Mouse (Mus musculus) adrenal gland, adult (tissue): Measurements from ENCODE around the gene Tenm4.

Experiments used
- DNase-seq, 2 experiments: peaks; one replicate each; pipeline ENCODE4 v3.0.0; 2022 to 2023; ENCODE audit warnings: low spot score in 1 of 2; ENCODE audit not compliant: inconsistent age in 2 of 2

The Tenm4 gene

GRCm38 (mm10) chr7:96340826-96341225, 169.8 kb downstream of the Tenm4 start:
- DNase-seq: no peak

GRCm38 (mm10) chr7:96341479-96341878, 170.4 kb downstream of the Tenm4 start:
- DNase-seq: no peak

GRCm38 (mm10) chr7:96342996-96343395, 171.9 kb downstream of the Tenm4 start:
- no peak for DNase-seq

- DNase-seq: no peak
These were observed 172.6 kb downstream of the Tenm4 start for GRCm38 (mm10) chr7:96343667-96344066.

GRCm38 (mm10) chr7:96352671-96353070, 181.6 kb downstream of the Tenm4 start:
- peak; percentile 59 to 66 for DNase-seq

GRCm38 (mm10) chr7:96356285-96356811, 185.3 kb downstream of the Tenm4 start:
- no peak for DNase-seq

- no peak for DNase-seq
These were observed 186.5 kb downstream of the Tenm4 start for GRCm38 (mm10) chr7:96357550-96357949.

- DNase-seq: no peak
These were observed 192.3 kb downstream of the Tenm4 start for GRCm38 (mm10) chr7:96363311-96363710.

- DNase-seq: no peak
These were observed 198.9 kb downstream of the Tenm4 start for GRCm38 (mm10) chr7:96369947-96370346.

- DNase-seq: no peak
These were observed 203.1 kb downstream of the Tenm4 start for GRCm38 (mm10) chr7:96374004-96374663.

GRCm38 (mm10) chr7:96375507-96375906, 204.5 kb downstream of the Tenm4 start:
- DNase-seq: no peak

GRCm38 (mm10) chr7:96383686-96384528, 212.9 kb downstream of the Tenm4 start:
- no peak for DNase-seq

- no peak for DNase-seq
These were observed 213.9 kb downstream of the Tenm4 start for GRCm38 (mm10) chr7:96384726-96385500.

GRCm38 (mm10) chr7:96385850-96386249, 214.8 kb downstream of the Tenm4 start:
- no peak for DNase-seq

- DNase-seq: no peak
These were observed 219.1 kb downstream of the Tenm4 start for GRCm38 (mm10) chr7:96390034-96390670.

GRCm38 (mm10) chr7:96390894-96391293, 219.8 kb downstream of the Tenm4 start:
- DNase-seq: no peak

- no peak for DNase-seq
These were observed 220.9 kb downstream of the Tenm4 start for GRCm38 (mm10) chr7:96391797-96392472.

GRCm38 (mm10) chr7:96392600-96392999, 221.6 kb downstream of the Tenm4 start:
- no peak for DNase-seq

GRCm38 (mm10) chr7:96397940-96398339, 226.9 kb downstream of the Tenm4 start:
- no peak for DNase-seq

- DNase-seq: no peak
These were observed 229.4 kb downstream of the Tenm4 start for GRCm38 (mm10) chr7:96400411-96400810.
